Mouse (Mus musculus): ENCODE results near the gene Gm4969.

The Gm4969 gene

GRCm38 (mm10) chr7:19136673-19137334 lies 18.6 kb upstream of the Gm4969 start:
- no peak for DNase-seq (ENCODE audit: low spot score)

GRCm38 (mm10) chr7:19136168-19136567 lies 18.0 kb upstream of the Gm4969 start:
- DNase-seq (ENCODE audit: low spot score), result no peak

- DNase-seq (ENCODE audit: low spot score), result peak; percentile 95
Observed at GRCm38 (mm10) chr7:19131324-19131848, 13.2 kb upstream of the Gm4969 start.

- no peak for DNase-seq (ENCODE audit: low spot score)
Observed at GRCm38 (mm10) chr7:19130657-19131056, 12.5 kb upstream of the Gm4969 start.

GRCm38 (mm10) chr7:19129396-19129795 lies 11.2 kb upstream of the Gm4969 start:
- no peak for DNase-seq (ENCODE audit: low spot score)

- DNase-seq (ENCODE audit: low spot score), result no peak
Observed at GRCm38 (mm10) chr7:19127744-19128143, 9.6 kb upstream of the Gm4969 start.

- no peak for DNase-seq (ENCODE audit: low spot score)
Observed at GRCm38 (mm10) chr7:19124713-19125112, 6.5 kb upstream of the Gm4969 start.

GRCm38 (mm10) chr7:19121686-19122085 lies 3.5 kb upstream of the Gm4969 start:
- DNase-seq (ENCODE audit: low spot score), result no peak

- DNase-seq (ENCODE audit: low spot score), result peak; percentile 79
Observed at GRCm38 (mm10) chr7:19119631-19120429, 1.7 kb upstream of the Gm4969 start, which contains the start of gene Fbxo46. Gene Fbxo46, plus strand, starts transcription at chr7:19119859.

GRCm38 (mm10) chr7:19119083-19119482 lies 915 bp upstream of the Gm4969 start:
- no peak for DNase-seq (ENCODE audit: low spot score)

- no peak for DNase-seq (ENCODE audit: low spot score)
Observed at GRCm38 (mm10) chr7:19109565-19109964, 8.6 kb downstream of the Gm4969 start.

GRCm38 (mm10) chr7:19107436-19107835 lies 10.7 kb downstream of the Gm4969 start:
- DNase-seq (ENCODE audit: low spot score), result no peak

GRCm38 (mm10) chr7:19104486-19104885 lies 13.7 kb downstream of the Gm4969 start:
- DNase-seq (ENCODE audit: low spot score), result no peak

GRCm38 (mm10) chr7:19103741-19104140 lies 14.4 kb downstream of the Gm4969 start:
- no peak for DNase-seq (ENCODE audit: low spot score)

- DNase-seq (ENCODE audit: low spot score), result no peak
Observed at GRCm38 (mm10) chr7:19100290-19100689, 17.9 kb downstream of the Gm4969 start.

GRCm38 (mm10) chr7:19098811-19099210 lies 19.4 kb downstream of the Gm4969 start:
- DNase-seq (ENCODE audit: low spot score), result no peak

- DNase-seq (ENCODE audit: low spot score), result no peak
Observed at GRCm38 (mm10) chr7:19097863-19098262, 20.3 kb downstream of the Gm4969 start.

GRCm38 (mm10) chr7:19097217-19097616 lies 21.0 kb downstream of the Gm4969 start:
- no peak for DNase-seq (ENCODE audit: low spot score)

- DNase-seq (ENCODE audit: low spot score), result no peak
Observed at GRCm38 (mm10) chr7:19096421-19096976, 21.7 kb downstream of the Gm4969 start.

GRCm38 (mm10) chr7:19095751-19096110 lies 22.4 kb downstream of the Gm4969 start:
- peak; percentile 57 for DNase-seq (ENCODE audit: low spot score)

GRCm38 (mm10) chr7:19094826-19095750 lies 23.1 kb downstream of the Gm4969 start:
- DNase-seq (ENCODE audit: low spot score), result peak; percentile 52

GRCm38 (mm10) chr7:19094471-19094825 lies 23.7 kb downstream of the Gm4969 start, which contains the start of gene Six5:
Gene Six5, plus strand, starts transcription at chr7:19094594.
- peak; percentile 53 for DNase-seq (ENCODE audit: low spot score)
